Mouse (Mus musculus) T-helper 1 cell (primary cell): ENCODE results near the gene Lrrc75b.

Experiments
- in situ Hi-C: fragments of 300-600 bp; cut with MboI, MseI; formaldehyde crosslinking; loops from one replicate; pipeline ENCODE4 v1.15.1; 2025; ENCODE audit warnings: high pct_unique_total_duplicates

Gene Lrrc75b

GRCm38 (mm10) chr10:75503692-75504091 is 56.4 kb downstream of the Lrrc75b start:
- in situ Hi-C loops, result no loop called here

DNA sequence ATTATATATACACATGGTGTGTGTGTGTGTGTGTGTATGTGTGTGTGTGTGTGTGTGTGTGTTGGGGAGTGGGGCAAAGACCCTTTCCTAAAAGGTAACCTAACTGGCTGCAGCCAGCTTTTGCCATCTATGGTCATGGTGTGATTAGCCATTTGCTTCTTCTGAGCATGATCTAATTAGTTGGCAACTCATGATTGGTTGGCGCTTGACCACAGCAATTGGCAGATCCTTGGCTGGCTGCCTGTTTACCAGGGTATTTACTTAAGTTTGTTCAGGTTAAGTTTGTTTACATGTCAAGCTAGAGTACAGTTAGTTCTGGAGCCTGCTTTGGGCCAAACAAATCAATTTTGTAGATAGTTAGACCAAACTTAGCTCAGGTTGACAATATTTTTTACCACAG is 58.5 kb downstream of the Lrrc75b start:
- in situ Hi-C loops, result no loop called here

DNA sequence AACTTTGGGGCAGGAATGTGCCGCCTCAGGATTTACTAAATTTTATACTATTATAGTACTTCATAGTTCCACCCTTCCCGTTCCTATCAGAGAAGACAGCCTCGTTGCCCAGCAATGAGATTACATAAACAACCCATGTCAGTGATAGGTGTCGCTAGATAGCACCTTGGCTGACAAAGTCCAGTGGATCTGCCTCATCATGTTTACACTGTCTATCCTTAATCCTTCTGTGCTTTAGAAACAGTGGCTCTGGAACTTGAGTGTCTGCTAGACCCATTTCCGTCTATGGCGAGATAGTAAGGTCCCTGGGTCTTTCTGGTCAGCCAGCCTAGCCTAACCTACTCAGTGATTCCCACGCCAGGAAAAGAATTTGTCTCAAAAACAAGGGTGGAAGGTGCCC is 59.8 kb downstream of the Lrrc75b start:
- in situ Hi-C loops, result no loop called here
